Comparison of ENCODE assay signal across 19 mouse cellular contexts in the genomic region with DNA sequence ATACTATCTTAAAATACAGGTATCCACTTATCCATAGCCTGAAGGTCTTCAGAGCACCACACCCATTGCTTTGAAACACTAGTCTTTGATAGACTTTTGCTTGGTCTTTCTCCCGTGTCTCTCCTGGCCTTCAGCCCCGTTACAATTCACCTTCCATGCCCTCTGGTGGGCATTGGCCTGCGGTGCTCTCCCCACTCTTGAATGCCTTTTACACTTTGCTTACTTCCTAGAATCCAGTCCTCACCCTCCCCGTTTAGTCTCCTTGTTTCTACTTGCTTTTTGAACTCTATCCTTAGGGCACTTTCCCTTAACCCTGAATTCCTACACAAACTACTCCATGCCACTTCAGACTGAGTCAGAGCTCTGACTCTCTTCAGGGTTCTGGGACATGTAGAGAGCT.
DNase-seq lines count a peak whose midpoint lies in the region; ATAC-seq and TF ChIP-seq lines count a peak whose summit lies in the region.
"Had no signal": no experiment of that assay in that cellular context is flagged by ENCODE, and none has a peak within 500 bp of the region (broad histone marks: within the 10 kb centered on the region; RNA-seq: fewer than 3 reads in every experiment).

No protein-coding gene starts in this region.

- dilution Hi-C loops in CH12.LX (cut with MboI; ENCODE audit: extremely low pct_ligation_motif_present, extremely low pct_unique_long_range_greater_than_20kb, low sequenced_read_pairs), result no loop called here

- peak; percentile 52 for TF ChIP-seq CTCF in hindbrain, postnatal 0 days (IDR thresholded peaks at IDR 0.05; ENCODE audit: low read depth)
- peak; percentile 43 for TF ChIP-seq CTCF in lung, embryonic 14.5 days (IDR thresholded peaks at IDR 0.05; ENCODE audit: low read depth)
- no peak for TF ChIP-seq CTCF in CH12.LX (conservative IDR thresholded peaks at IDR 0.05 in 1 of 2, IDR thresholded peaks at IDR 0.05 in 1 of 2; ENCODE audit: low read depth in 2 of 2, low read length in 2 of 2)

- no peaks in the 10 kb centered on the region for H3K9me3 ChIP-seq in hindbrain, postnatal 0 days (ENCODE audit: low read length)
- H3K9me3 ChIP-seq in hindbrain, embryonic 14.5 days (ENCODE audit: control insufficient read depth, low read length), result no peaks in the 10 kb centered on the region
- no peaks in the 10 kb centered on the region for H3K9me3 ChIP-seq in lung, embryonic 14.5 days (ENCODE audit: low read depth, low read length)
- H3K9me3 ChIP-seq in CH12.LX (replicated peaks; ENCODE audit: low read length), result no peaks in the 10 kb centered on the region
- H3K9me3 ChIP-seq: embryonic facial prominence, embryonic 12.5 days; heart, embryonic 13.5 days; hindbrain, embryonic 13.5 days had no signal

- 53% methylated on average over 4 of the region's 4 CpGs for WGBS in hindbrain, postnatal 0 days
- 59% methylated on average over 4 of the region's 4 CpGs for WGBS in hindbrain, embryonic 14.5 days
- WGBS in lung, embryonic 14.5 days, result 43% methylated on average over 4 of the region's 4 CpGs

- no peaks in the 10 kb centered on the region for H3K4me1 ChIP-seq in hindbrain, postnatal 0 days (ENCODE audit: insufficient read depth, low read length)
- H3K4me1 ChIP-seq in hindbrain, embryonic 14.5 days (replicated peaks; ENCODE audit: control insufficient read depth, insufficient read depth, low read length), result no peaks in the 10 kb centered on the region
- H3K4me1 ChIP-seq in lung, embryonic 14.5 days (ENCODE audit: insufficient read depth), result 0 out of 2 replicates have a peak, but pooled peaks cover 3% of the 10 kb centered on the region
- H3K4me1 ChIP-seq in CH12.LX (ENCODE audit: control insufficient read depth in 1 of 2, insufficient read depth in 2 of 2), result no peaks in the 10 kb centered on the region

- no peak for TF ChIP-seq POLR2A in CH12.LX (IDR thresholded peaks at IDR 0.05; ENCODE audit: low read depth, low read length)

- peak; percentile 30 to 49 for DNase-seq in cerebellum, postnatal 10 days
- DNase-seq in hindbrain, postnatal 0 days (ENCODE audit: low spot score), result no peak
- no peak for DNase-seq in hindbrain, embryonic 14.5 days (ENCODE audit: low spot score)
- DNase-seq in lung, embryonic 14.5 days, result no peak
- no peak for DNase-seq in lung, postnatal 25 days (ENCODE audit: low spot score)
- peak; percentile 5 for DNase-seq in CH12.LX (ENCODE audit: extremely low read depth)
- no peak for DNase-seq in kidney, postnatal 36 days
- DNase-seq: adrenal gland, postnatal 14 days; cerebellum, adult 8-10 months; cerebellum, postnatal 25 days; gastrocnemius, postnatal 14 days; heart, postnatal 14 days had no signal

- H3K4me2 ChIP-seq in hindbrain, postnatal 0 days (ENCODE audit: low read depth, low read length), result no peak overlapping the region
- no peak overlapping the region for H3K4me2 ChIP-seq in hindbrain, embryonic 14.5 days (replicated peaks)
- no peak overlapping the region for H3K4me2 ChIP-seq in lung, embryonic 14.5 days
- no peak overlapping the region for H3K4me2 ChIP-seq in CH12.LX (ENCODE audit: insufficient read depth, low read depth, poor library complexity, severe bottlenecking)
- H3K4me2 ChIP-seq: embryonic facial prominence, embryonic 12.5 days; heart, embryonic 13.5 days; hindbrain, embryonic 13.5 days had no signal

- TF ChIP-seq EP300 in CH12.LX (IDR thresholded peaks at IDR 0.05; ENCODE audit: low read length), result no peak

- H3K36me3 ChIP-seq in hindbrain, postnatal 0 days (ENCODE audit: insufficient read depth, low read length), result no peaks in the 10 kb centered on the region
- H3K36me3 ChIP-seq in hindbrain, embryonic 14.5 days (replicated peaks; ENCODE audit: control insufficient read depth, insufficient read depth), result no peaks in the 10 kb centered on the region
- no peaks in the 10 kb centered on the region for H3K36me3 ChIP-seq in lung, embryonic 14.5 days (ENCODE audit: insufficient read depth)
- no peaks in the 10 kb centered on the region for H3K36me3 ChIP-seq in CH12.LX (replicated peaks in 1 of 2; ENCODE audit: control insufficient read depth in 1 of 2, insufficient read depth in 1 of 2, low read length in 1 of 2)
- H3K36me3 ChIP-seq: embryonic facial prominence, embryonic 12.5 days; heart, embryonic 13.5 days; hindbrain, embryonic 13.5 days had no signal

- no peak; the same call in 1 of the 2 replicates for TF ChIP-seq RAD21 in CH12.LX (IDR thresholded peaks at IDR 0.05; ENCODE audit: low read depth, low read length)

- H3K4me3 ChIP-seq in hindbrain, postnatal 0 days (ENCODE audit: low read length), result no peak overlapping the region
- H3K4me3 ChIP-seq in hindbrain, embryonic 14.5 days (replicated peaks; ENCODE audit: low read length), result no peak overlapping the region
- H3K4me3 ChIP-seq in lung, embryonic 14.5 days (ENCODE audit: low read depth, low read length), result no peak overlapping the region
- no peak overlapping the region for H3K4me3 ChIP-seq in CH12.LX (replicated peaks in 1 of 3; ENCODE audit: low read depth in 2 of 3, low read length in 2 of 3, poor library complexity in 1 of 3)
- H3K4me3 ChIP-seq: embryonic facial prominence, embryonic 12.5 days; heart, embryonic 13.5 days; hindbrain, embryonic 13.5 days had no signal

- in situ Hi-C loops in CH12.LX (cut with MboI; ENCODE audit: low pct_ligation_motif_present, low pct_unique_long_range_greater_than_20kb, low sequenced_read_pairs), result no loop called here

- no peak overlapping the region for H3K27ac ChIP-seq in hindbrain, postnatal 0 days
- no peak overlapping the region for H3K27ac ChIP-seq in hindbrain, embryonic 14.5 days
- H3K27ac ChIP-seq in lung, embryonic 14.5 days (ENCODE audit: low read depth), result no peak overlapping the region
- H3K27ac ChIP-seq in CH12.LX (ENCODE audit: insufficient read depth, low read depth), result no peak overlapping the region
- H3K27ac ChIP-seq: embryonic facial prominence, embryonic 12.5 days; heart, embryonic 13.5 days; hindbrain, embryonic 13.5 days had no signal

- ATAC-seq in cerebellum, adult (ENCODE audit: insufficient number of reproducible peaks, low FRiP score, low TSS enrichment), result no peak
- ATAC-seq in hindbrain, postnatal 0 days, result no peak
- no peak for ATAC-seq in hindbrain, embryonic 14.5 days (ENCODE audit: low FRiP score)
- ATAC-seq in lung, embryonic 14.5 days (ENCODE audit: insufficient read depth), result no peak
- ATAC-seq: activated CD4-positive, CD25-positive, alpha-beta regulatory T cell, adult 4 months; forebrain, embryonic 16.5 days; Patski had no signal

- no peak overlapping the region for H3K9ac ChIP-seq in hindbrain, postnatal 0 days (replicated peaks; ENCODE audit: low read length)
- H3K9ac ChIP-seq in hindbrain, embryonic 14.5 days, result no peak overlapping the region
- no peak overlapping the region for H3K9ac ChIP-seq in lung, embryonic 14.5 days
- H3K9ac ChIP-seq in CH12.LX (ENCODE audit: insufficient read depth, low read depth), result no peak overlapping the region
- H3K9ac ChIP-seq: embryonic facial prominence, embryonic 12.5 days; heart, embryonic 13.5 days; hindbrain, embryonic 13.5 days had no signal

- no peaks in the 10 kb centered on the region for H3K79me2 ChIP-seq in CH12.LX (replicated peaks; ENCODE audit: control insufficient read depth, extremely low read depth, insufficient read depth, poor library complexity, severe bottlenecking)

- no peaks in the 10 kb centered on the region for H3K27me3 ChIP-seq in hindbrain, postnatal 0 days (ENCODE audit: insufficient read depth, low read length)
- no peaks in the 10 kb centered on the region for H3K27me3 ChIP-seq in hindbrain, embryonic 14.5 days (ENCODE audit: control insufficient read depth, insufficient read depth, low read length)
- no peaks in the 10 kb centered on the region for H3K27me3 ChIP-seq in lung, embryonic 14.5 days (ENCODE audit: insufficient read depth, low read length)
- H3K27me3 ChIP-seq in CH12.LX (replicated peaks), result no peaks in the 10 kb centered on the region
- H3K27me3 ChIP-seq: embryonic facial prominence, embryonic 12.5 days; heart, embryonic 13.5 days; hindbrain, embryonic 13.5 days had no signal

TF ChIP-seq in CH12.LX, 34 proteins besides CTCF, POLR2A, EP300 and RAD21:
- TF ChIP-seq NRF1 (IDR thresholded peaks at IDR 0.05; ENCODE audit: low read depth, low read length) (no peak), USF2 (conservative IDR thresholded peaks at IDR 0.05; ENCODE audit: low read depth, low read length) (no peak), CHD2 (IDR thresholded peaks at IDR 0.05; ENCODE audit: low read length) (no peak), UBTF (IDR thresholded peaks at IDR 0.05; ENCODE audit: low read depth, low read length) (no peak), SMC3 (IDR thresholded peaks at IDR 0.05; ENCODE audit: low read depth, low read length) (0 out of 2 replicates have a peak, but pooled peaks have one; percentile 3)
TF ChIP-seq in CH12.LX: peak in this region for 1.

Comparison
In these comparisons a context has a peak if more than half of its experiments do, and no peak if none do; other contexts are left out.
1. DNase-seq: peak in cerebellum, postnatal 10 days (2 of 2) and CH12.LX (single experiment); none in hindbrain, postnatal 0 days (single experiment), hindbrain, embryonic 14.5 days (single experiment), lung, embryonic 14.5 days (single experiment), lung, postnatal 25 days (single experiment) and kidney, postnatal 36 days (0 of 2).
2. CTCF ChIP-seq: peak in hindbrain, postnatal 0 days (single experiment) and lung, embryonic 14.5 days (single experiment); none in CH12.LX (0 of 2).